Mouse (Mus musculus): ENCODE measurements at regions not wholly inside any gene's neighbourhood (a gene's known extent, or its start where the extent isn't known, plus 50 kb on each side); places are given as distances from the start of the nearest gene placed in this dataset.

GRCm38 (mm10) chr3:147291696-147292327 is 439.6 kb downstream of the Ttll7 start:
- H3K4me1 ChIP-seq (ENCODE audit: insufficient read depth): 0 out of 2 replicates have a peak, but pooled peaks cover 9% of the 10 kb centered on the region
- DNase-seq: no peak
- 84% methylated on average over 10 of the region's 10 CpGs for WGBS
- no peaks in the 10 kb centered on the region for H3K9me3 ChIP-seq (ENCODE audit: low read depth, low read length)
- TF ChIP-seq CTCF (IDR thresholded peaks at IDR 0.05; ENCODE audit: low read depth): no peak
- ATAC-seq (ENCODE audit: insufficient read depth): no peak
- H3K27ac ChIP-seq (ENCODE audit: low read depth): no peak overlapping the region
- no peaks in the 10 kb centered on the region for H3K36me3 ChIP-seq (ENCODE audit: insufficient read depth)
- H3K4me2 ChIP-seq: no peak overlapping the region
- no peak overlapping the region for H3K4me3 ChIP-seq (ENCODE audit: low read depth, low read length)
- H3K27me3 ChIP-seq (ENCODE audit: insufficient read depth, low read length): no peaks in the 10 kb centered on the region
- no peak overlapping the region for H3K9ac ChIP-seq

DNA sequence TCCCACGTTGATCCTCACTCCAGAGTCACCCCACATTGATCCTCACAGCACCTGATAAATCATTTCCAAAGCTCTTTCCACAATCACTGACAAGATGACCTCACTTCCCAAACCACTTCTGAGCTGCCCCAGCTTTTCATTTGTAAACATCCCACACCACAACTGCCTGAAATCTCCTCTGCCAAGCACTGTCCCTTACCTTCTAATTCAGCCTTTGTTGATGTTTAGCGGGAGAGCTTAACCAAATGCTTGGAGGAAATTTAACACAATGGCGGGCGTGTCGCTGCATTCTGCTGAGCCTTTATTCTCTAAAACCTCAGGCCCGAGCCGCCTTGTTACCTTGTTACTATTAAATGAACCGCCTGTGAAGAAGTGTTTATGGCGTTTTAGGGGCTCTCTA is 445.9 kb downstream of the Ttll7 start:
- 13% methylated on average over 9 of the region's 9 CpGs for WGBS
- Histone ChIP-seq H3K36me3 (ENCODE audit: insufficient read depth) (no peaks in the 10 kb centered on the region), H3K4me1 (ENCODE audit: insufficient read depth) (peaks cover 5% of the 10 kb centered on the region; the same call in 1 of the 2 replicates), H3K4me2 (peak overlapping the region; percentile 29), H3K27ac (ENCODE audit: low read depth) (no peak overlapping the region), H3K9me3 (ENCODE audit: low read depth, low read length) (no peaks in the 10 kb centered on the region), H3K4me3 (ENCODE audit: low read depth, low read length) (no peak overlapping the region), H3K9ac (no peak overlapping the region), H3K27me3 (ENCODE audit: insufficient read depth, low read length) (no peaks in the 10 kb centered on the region)
- peak; percentile 48 for DNase-seq
- TF ChIP-seq CTCF (IDR thresholded peaks at IDR 0.05; ENCODE audit: low read depth): no peak
- peak; percentile 52; the same call in 1 of the 2 replicates for ATAC-seq (ENCODE audit: insufficient read depth)

GRCm38 (mm10) chr3:147325522-147325921 is 473.4 kb downstream of the Ttll7 start:
- no peak overlapping the region for H3K4me2 ChIP-seq
- no peak for TF ChIP-seq CTCF (IDR thresholded peaks at IDR 0.05; ENCODE audit: low read depth)
- H3K27ac ChIP-seq (ENCODE audit: low read depth): no peak overlapping the region
- no peak overlapping the region for H3K9ac ChIP-seq
- 95% methylated on average over 2 of the region's 2 CpGs for WGBS
- DNase-seq (no peak), ATAC-seq (ENCODE audit: insufficient read depth) (no peak)
- H3K36me3 ChIP-seq (ENCODE audit: insufficient read depth): no peaks in the 10 kb centered on the region
- H3K4me1 ChIP-seq (ENCODE audit: insufficient read depth): no peaks in the 10 kb centered on the region
- no peaks in the 10 kb centered on the region for H3K27me3 ChIP-seq (ENCODE audit: insufficient read depth, low read length)
- H3K9me3 ChIP-seq (ENCODE audit: low read depth, low read length): no peaks in the 10 kb centered on the region
- H3K4me3 ChIP-seq (ENCODE audit: low read depth, low read length): no peak overlapping the region

GRCm38 (mm10) chr3:147334301-147334700 is 482.1 kb downstream of the Ttll7 start:
- Histone ChIP-seq H3K27ac (ENCODE audit: low read depth) (no peak overlapping the region), H3K36me3 (ENCODE audit: insufficient read depth) (no peaks in the 10 kb centered on the region), H3K4me2 (no peak overlapping the region), H3K9me3 (ENCODE audit: low read depth, low read length) (no peaks in the 10 kb centered on the region), H3K4me3 (ENCODE audit: low read depth, low read length) (no peak overlapping the region), H3K27me3 (ENCODE audit: insufficient read depth, low read length) (no peaks in the 10 kb centered on the region), H3K9ac (no peak overlapping the region), H3K4me1 (ENCODE audit: insufficient read depth) (no peaks in the 10 kb centered on the region)
- DNase-seq (peak; percentile 60), ATAC-seq (ENCODE audit: insufficient read depth) (no peak)
- WGBS: 73% methylated on average over 6 of the region's 6 CpGs
- no peak for TF ChIP-seq CTCF (IDR thresholded peaks at IDR 0.05; ENCODE audit: low read depth)

DNA sequence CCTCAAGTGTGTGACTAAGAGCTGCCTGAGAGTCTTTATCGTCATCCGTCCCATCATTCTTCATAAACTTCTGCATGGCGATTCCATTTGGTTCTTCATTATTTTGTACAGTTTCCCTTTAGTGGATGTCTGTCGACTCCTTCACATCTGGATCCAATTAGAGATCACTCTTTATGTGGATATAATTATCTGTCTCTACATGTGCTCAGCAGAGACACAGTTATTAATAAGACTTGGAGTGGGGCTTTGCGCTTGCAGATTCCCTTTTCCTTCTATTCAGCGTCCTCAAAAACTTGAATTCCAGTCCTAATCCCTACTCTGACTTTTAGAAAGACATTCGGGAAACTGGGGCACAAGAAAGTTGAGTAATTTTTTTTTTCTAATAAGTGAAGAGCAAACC is 483.1 kb downstream of the Ttll7 start:
- H3K27ac ChIP-seq (ENCODE audit: low read depth): no peak overlapping the region
- H3K4me1 ChIP-seq (ENCODE audit: insufficient read depth): no peaks in the 10 kb centered on the region
- no peak overlapping the region for H3K9ac ChIP-seq
- DNase-seq (peak; percentile 31), ATAC-seq (ENCODE audit: insufficient read depth) (no peak)
- WGBS: 47% methylated on average over 7 of the region's 7 CpGs
- H3K4me3 ChIP-seq (ENCODE audit: low read depth, low read length): no peak overlapping the region
- no peaks in the 10 kb centered on the region for H3K9me3 ChIP-seq (ENCODE audit: low read depth, low read length)
- H3K4me2 ChIP-seq: no peak overlapping the region
- H3K36me3 ChIP-seq (ENCODE audit: insufficient read depth): no peaks in the 10 kb centered on the region
- H3K27me3 ChIP-seq (ENCODE audit: insufficient read depth, low read length): no peaks in the 10 kb centered on the region
- no peak for TF ChIP-seq CTCF (IDR thresholded peaks at IDR 0.05; ENCODE audit: low read depth)

GRCm38 (mm10) chr3:147339427-147339826 is 487.3 kb downstream of the Ttll7 start:
- Histone ChIP-seq H3K4me3 (ENCODE audit: low read depth, low read length) (no peak overlapping the region), H3K9me3 (ENCODE audit: low read depth, low read length) (no peaks in the 10 kb centered on the region), H3K27ac (ENCODE audit: low read depth) (no peak overlapping the region), H3K4me1 (ENCODE audit: insufficient read depth) (no peaks in the 10 kb centered on the region), H3K36me3 (ENCODE audit: insufficient read depth) (no peaks in the 10 kb centered on the region), H3K27me3 (ENCODE audit: insufficient read depth, low read length) (no peaks in the 10 kb centered on the region), H3K9ac (no peak overlapping the region), H3K4me2 (no peak overlapping the region)
- no peak for ATAC-seq (ENCODE audit: insufficient read depth)
- no peak for TF ChIP-seq CTCF (IDR thresholded peaks at IDR 0.05; ENCODE audit: low read depth)
- no peak for DNase-seq
- WGBS: 58% methylated on average over 2 of the region's 2 CpGs

DNA sequence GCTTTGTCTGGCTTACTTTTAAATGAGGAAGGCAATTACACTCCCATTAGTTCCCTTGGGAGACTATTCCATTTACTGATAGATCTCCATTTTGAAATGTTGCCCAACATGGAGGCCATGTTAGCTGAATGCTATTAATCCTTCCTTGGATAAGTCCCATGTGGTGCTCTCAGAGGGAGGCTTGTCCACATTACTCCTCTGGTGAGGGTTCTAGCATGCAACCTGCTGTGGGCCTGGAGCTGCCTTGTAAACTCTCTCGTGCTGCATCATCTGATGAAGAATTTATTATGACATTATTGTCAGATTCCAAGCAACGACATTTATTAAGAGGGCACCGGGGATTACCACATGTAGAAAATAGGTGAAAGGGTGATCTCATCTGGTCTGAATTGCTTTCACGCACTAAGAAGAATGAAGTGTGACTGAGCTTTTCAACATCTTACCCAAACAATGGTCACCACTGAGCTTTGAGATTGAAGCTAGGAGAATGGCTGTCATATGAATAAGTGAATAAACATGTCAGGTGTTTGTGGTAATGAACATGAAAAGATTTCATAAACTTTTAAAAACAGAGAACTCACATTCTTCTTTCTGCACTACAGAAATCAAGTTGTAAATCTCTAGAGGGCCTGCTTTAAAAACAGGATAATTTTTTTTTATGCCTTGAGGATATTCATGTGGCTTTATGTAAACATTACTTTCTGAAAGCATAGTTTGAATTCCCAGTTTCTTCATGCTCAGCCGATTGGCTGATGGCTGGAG is 495.3 kb downstream of the Ttll7 start:
- peak; percentile 50 for DNase-seq
- 28% methylated on average over 5 of the region's 5 CpGs for WGBS
- H3K36me3 ChIP-seq (ENCODE audit: insufficient read depth): no peaks in the 10 kb centered on the region
- no peak overlapping the region for H3K27ac ChIP-seq (ENCODE audit: low read depth)
- no peak for TF ChIP-seq CTCF (IDR thresholded peaks at IDR 0.05; ENCODE audit: low read depth)
- no peak overlapping the region for H3K4me2 ChIP-seq
- no peak overlapping the region for H3K4me3 ChIP-seq (ENCODE audit: low read depth, low read length)
- no peaks in the 10 kb centered on the region for H3K27me3 ChIP-seq (ENCODE audit: insufficient read depth, low read length)
- no peak overlapping the region for H3K9ac ChIP-seq
- H3K9me3 ChIP-seq (ENCODE audit: low read depth, low read length): no peaks in the 10 kb centered on the region
- ATAC-seq (ENCODE audit: insufficient read depth): peak; percentile 68; the same call in 1 of the 2 replicates
- no peaks in the 10 kb centered on the region for H3K4me1 ChIP-seq (ENCODE audit: insufficient read depth)

All from lung, embryonic 14.5 days (tissue).